Mouse (Mus musculus): ENCODE results near the gene 4930444G20Rik.
"Not testable (repeated sequence)": the region's sequence is repeated elsewhere in the genome, so short reads cannot be mapped to it uniquely, and the experiment has no call there.

Gene 4930444G20Rik

GRCm38 (mm10) chr10:22067979-22068378 is at the start of gene 4930444G20Rik:
TSS of gene 4930444G20Rik (minus strand) at chr10:22068079.
- not testable (repeated sequence) for DNase-seq (ENCODE audit: low spot score)

- no peak for DNase-seq (ENCODE audit: low spot score)
Measured at GRCm38 (mm10) chr10:22074531-22074930, 6.7 kb upstream of the 4930444G20Rik start.

- no peak for DNase-seq (ENCODE audit: low spot score)
Measured at GRCm38 (mm10) chr10:22072739-22073138, 4.9 kb upstream of the 4930444G20Rik start.

GRCm38 (mm10) chr10:22070576-22070975 is 2.7 kb upstream of the 4930444G20Rik start:
- no peak for DNase-seq (ENCODE audit: low spot score)

GRCm38 (mm10) chr10:22070168-22070567 is 2.3 kb upstream of the 4930444G20Rik start:
- no peak for DNase-seq (ENCODE audit: low spot score)

- no peak for DNase-seq (ENCODE audit: low spot score)
Measured at GRCm38 (mm10) chr10:22059415-22059814, 8.5 kb downstream of the 4930444G20Rik start.

GRCm38 (mm10) chr10:22059026-22059325 is 8.9 kb downstream of the 4930444G20Rik start:
- no peak for DNase-seq (ENCODE audit: low spot score)

GRCm38 (mm10) chr10:22058218-22059025 is 9.5 kb downstream of the 4930444G20Rik start:
- peak; percentile 64 for DNase-seq (ENCODE audit: low spot score)

- no peak for DNase-seq (ENCODE audit: low spot score)
Measured at GRCm38 (mm10) chr10:22055308-22055707, 12.6 kb downstream of the 4930444G20Rik start.

GRCm38 (mm10) chr10:22036256-22036655 is 31.6 kb downstream of the 4930444G20Rik start:
- DNase-seq (ENCODE audit: low spot score): not testable (repeated sequence)

- DNase-seq (ENCODE audit: low spot score): no peak
Measured at GRCm38 (mm10) chr10:22034303-22034702, 33.6 kb downstream of the 4930444G20Rik start.

- no peak for DNase-seq (ENCODE audit: low spot score)
Measured at GRCm38 (mm10) chr10:22018618-22019017, 49.3 kb downstream of the 4930444G20Rik start.

- DNase-seq (ENCODE audit: low spot score): no peak
Measured at GRCm38 (mm10) chr10:22017469-22018159, 50.3 kb downstream of the 4930444G20Rik start.

All from ovary, postnatal 10 days (tissue).